Mouse (Mus musculus) ovary, postnatal 36 days (tissue): ENCODE results near the gene Cd300c.
"Not testable (repeated sequence)": the region's sequence is repeated elsewhere in the genome, so short reads cannot be mapped to it uniquely, and the experiment has no call there.

Experiments used
- DNase-seq: peaks from one replicate; pipeline ENCODE4 v3.0.0; 2022; ENCODE audit warnings: low spot score, mixed read lengths

Gene Cd300c

DNA sequence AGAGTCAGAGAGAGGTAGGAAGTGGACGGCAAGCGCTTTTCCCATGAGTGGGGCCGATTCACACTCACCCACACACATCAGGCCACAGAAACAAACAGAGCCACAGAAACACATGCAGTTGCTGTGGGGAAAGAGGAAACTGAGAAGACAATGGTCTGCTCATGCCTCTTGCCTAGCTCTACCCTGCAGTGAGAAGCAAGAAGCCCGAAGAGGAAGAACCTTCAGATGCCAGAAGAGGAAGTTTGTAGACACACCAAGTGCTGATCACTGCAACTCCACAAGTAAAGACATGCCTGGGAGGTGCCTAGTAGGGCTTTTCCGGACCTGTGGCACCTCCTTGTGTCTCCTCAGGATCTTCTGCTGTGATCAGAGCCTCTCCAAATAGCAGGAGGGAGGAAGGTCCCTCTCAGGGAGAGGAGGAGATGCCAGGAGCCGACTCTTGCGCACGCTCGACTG is at the start of gene Cd300c:
TSS of gene Cd300c (minus strand) at position 406 of the 456 bp plus-strand sequence.
- no peak for DNase-seq

DNA sequence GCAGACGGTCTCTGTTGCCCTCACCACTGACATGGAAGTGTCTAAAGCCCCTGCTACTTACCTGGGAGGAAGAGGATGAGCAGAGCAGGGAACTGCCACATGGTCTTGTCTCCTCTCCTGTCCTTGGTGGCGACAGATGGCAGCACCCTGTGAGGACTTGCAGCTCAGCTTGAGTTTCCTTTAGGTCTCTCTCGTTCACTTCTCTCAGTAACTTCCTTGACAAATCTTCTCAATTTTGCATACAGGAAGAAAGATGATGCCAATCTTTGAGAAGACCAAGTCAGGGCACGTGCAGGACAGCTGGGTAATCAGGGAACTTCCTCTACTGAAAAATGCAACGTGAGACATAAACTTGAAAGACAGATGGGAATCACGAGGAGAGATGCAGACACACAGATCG is 47.1 kb upstream of the Cd300c start, which contains the start of gene Cd300ld2:
TSS of gene Cd300ld2 (minus strand) at position 101 of the 400 bp plus-strand sequence.
- DNase-seq: not testable (repeated sequence)

DNA sequence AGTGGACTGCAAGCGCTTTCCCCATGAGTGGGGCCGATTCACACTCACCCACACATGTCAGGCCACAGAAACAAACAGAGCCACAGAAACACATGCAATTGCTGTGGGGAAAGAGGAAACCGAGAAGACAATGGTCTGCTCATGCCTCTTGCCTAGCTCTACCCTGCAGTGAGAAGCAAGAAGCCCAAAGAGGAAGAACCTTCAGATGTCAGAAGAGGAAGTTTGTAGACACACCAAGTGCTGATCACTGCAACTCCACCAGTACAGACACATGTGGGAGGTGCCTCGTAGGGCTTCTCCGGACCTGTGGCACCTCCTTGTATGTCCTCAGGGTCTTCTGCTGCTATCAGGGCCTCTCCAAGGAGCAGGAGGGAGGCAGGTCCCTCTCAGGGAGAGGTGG is 35.1 kb upstream of the Cd300c start:
- DNase-seq: no peak

DNA sequence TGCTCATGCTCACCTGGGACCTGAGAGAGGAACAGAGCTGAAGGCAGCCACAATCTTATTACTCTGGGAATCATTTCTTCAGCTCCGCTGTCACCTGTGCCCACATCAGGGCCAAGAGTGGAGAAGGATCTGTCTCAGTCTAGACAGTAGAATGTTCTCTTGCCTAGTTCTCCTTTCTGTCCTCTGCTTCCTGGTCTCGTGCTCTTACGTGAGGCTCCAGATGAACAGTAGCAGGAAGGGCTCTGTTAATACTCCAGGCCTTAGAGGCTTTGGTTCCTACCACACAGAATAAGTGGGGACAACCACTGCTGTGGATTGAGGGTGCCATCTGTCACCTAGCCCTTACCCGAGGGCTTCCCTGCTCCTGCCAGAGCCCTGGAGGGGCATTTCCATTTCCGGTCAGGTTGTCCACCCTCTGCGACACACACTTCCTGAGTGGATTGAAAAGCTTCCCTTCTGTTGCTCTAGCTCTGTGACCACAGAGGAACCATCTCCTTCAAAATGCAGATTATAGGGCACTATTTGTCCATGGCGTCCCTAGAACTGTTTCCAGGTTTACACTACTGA is 32.6 kb upstream of the Cd300c start, which contains the start of gene Cd300c2:
TSS of gene Cd300c2 (minus strand) at position 407 of the 567 bp plus-strand sequence.
- no peak for DNase-seq

DNA sequence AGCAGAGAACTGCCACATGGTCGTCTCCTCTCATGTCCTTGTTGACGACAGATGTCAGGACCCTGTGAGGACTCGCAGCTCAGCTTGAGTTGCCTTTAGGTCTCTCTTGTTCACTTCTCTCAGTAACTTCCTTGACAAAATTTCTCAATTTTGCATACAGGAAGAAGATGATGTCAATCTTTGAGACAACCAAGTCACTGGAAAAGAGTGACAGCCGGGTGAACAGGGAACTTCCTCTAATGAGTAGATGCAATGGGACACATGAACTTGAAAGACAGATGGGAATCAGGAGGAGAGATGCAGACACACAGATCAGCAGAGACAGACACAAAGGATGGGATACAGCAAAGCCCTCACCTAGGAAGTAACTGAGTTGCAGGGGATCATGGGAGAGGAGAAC is 20.8 kb upstream of the Cd300c start, which contains the start of gene Cd300ld:
TSS of gene Cd300ld (minus strand) at position 130 of the 400 bp plus-strand sequence.
- DNase-seq: no peak

DNA sequence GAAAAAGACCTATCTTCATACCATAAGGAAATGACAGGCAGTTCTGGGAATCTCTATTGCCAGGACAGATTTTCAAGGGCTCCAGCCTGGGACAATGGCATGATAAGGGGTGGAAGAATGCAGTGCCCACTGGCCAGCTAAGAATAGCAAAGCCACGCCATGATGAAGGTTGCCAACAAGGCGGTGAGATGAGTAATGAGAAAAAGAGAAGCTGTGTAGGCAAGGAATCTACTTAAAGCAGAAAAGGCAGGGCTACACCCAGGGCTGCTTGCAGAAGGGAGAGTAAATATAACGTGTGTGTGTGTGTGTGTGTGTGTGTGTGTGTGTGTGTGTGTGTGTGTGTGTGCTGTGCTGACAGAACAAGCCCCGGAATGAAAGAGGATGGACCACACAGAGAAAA is 12.9 kb upstream of the Cd300c start:
- DNase-seq: no peak

DNA sequence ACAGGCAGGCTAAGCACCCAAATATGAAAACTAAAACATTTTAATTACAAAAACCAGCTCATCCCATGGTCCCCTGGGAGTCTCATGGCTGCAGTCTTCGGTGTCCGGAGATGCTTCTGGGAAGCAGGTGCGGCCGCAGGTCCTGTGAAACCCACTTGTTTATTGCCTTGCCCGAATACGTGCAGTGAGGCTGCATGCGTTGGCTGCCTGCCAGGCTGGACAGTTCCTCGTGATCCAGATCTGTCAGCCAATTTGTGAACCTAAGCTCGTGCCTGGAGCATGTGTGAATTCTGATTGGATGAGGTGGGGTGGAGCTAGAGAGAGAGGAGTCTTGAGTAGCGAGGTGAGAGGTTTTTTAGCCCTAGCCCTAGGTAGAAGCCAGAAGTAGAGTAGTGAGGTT is 3.8 kb upstream of the Cd300c start:
- DNase-seq: no peak

DNA sequence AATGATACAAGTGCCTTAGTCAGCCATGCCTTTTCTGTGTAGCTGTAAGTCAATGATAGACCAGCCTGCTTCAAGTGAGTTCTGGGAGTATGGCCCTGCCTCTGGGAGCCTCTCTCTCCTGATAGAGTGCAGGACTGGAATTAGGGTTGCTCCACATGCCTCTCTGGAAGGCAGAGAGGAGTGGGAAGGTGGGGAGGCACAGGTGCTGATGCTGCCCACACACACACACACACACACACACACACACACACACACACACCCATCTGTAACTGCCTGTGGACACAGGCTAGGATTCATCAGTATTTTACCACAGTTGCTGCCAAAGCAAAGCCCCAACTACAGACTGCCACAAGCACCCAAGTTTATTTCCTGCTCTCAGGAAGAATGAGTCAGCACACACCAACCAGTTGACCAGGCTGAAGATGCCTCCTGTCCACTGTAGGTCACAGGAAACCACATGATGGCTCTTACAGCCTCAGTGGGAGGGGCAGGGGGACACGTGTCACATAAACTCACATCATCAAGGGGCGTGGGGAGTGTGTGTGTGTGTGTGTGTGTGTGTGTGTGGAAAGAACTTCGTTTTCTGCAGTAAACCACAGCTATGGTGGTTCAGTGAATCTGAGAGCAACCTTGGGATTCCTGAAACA is 3.7 kb downstream of the Cd300c start:
- no peak for DNase-seq

DNA sequence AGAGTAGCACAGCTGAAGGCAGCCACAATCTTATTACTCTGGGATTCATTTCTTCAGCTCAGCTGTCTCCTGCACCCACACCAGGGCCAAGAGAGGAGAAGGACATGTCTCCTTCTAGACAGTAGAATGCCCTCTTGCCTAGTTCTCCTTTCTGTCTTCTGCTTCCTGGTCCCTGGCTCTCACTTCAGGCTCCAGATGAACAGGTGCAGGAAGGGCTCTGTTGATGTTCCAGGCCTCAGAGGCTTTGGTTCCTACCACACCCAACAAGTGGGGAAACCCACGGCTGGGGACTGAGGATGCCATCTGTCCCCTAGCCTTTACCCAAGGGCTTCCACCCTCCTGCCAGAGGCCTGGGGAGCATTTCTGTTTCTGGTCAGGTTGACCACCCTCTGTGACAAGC is 8.6 kb downstream of the Cd300c start:
- no peak for DNase-seq

DNA sequence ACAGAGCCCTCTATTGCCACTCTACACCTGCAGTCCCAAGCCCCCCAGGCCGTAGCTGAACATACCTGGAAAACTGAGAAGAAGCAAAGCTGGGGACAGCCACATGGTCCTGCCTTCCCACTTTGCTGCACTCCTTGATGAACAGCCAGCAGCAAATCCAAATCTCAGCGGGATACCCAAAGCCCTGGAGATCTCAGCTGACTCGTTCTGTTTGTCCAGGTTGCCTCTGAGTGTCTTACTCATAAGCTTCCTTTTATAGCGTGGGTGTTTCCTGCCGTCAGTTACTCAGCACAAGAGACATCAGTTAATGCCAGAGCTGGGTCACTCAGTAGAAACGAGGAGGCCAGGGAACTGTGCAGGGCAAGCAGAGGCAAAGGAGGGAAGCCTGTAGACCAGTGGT is 34.8 kb downstream of the Cd300c start, which contains the start of gene Cd300lb:
TSS of gene Cd300lb (minus strand) at position 243 of the 400 bp plus-strand sequence.
- no peak for DNase-seq

DNA sequence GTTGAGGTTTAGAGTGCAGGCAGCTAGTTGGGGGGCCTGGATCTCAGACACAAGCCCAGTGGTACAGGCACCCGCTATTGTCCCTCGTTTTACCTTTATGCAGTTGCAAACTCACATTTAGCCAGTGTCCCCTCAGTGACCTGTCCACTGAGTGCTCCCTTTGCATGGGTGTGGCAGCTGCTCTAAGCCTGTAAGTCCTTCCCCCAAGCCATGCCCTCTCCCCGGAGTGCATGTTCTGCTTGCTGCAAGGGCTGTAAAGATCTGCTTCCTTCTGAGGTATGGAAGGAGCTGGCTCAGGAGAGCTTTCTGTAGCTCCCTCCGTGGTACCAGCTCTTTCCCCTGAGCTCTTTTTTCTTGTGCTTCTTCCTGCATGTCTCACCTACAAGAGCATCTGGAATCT is 35.4 kb downstream of the Cd300c start:
- no peak for DNase-seq

DNA sequence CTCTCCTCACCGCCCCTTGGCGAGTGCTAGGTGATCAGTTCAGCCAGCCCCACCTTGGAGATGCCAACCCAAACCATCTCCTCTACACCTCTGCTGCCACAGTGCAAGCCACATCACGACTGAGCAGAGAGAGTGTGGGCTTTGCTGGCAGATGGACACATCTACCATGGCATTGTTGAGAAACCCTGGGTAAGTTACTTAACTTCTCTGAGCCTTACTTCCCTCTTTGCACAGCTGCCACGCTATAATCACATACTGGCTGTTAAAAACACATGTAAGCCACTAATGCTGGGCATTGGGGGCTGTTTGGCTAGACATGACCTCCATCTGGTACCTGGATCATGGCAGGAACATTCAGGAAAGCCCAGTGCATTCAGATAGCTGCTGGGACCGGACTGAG is 37.9 kb downstream of the Cd300c start:
- no peak for DNase-seq

DNA sequence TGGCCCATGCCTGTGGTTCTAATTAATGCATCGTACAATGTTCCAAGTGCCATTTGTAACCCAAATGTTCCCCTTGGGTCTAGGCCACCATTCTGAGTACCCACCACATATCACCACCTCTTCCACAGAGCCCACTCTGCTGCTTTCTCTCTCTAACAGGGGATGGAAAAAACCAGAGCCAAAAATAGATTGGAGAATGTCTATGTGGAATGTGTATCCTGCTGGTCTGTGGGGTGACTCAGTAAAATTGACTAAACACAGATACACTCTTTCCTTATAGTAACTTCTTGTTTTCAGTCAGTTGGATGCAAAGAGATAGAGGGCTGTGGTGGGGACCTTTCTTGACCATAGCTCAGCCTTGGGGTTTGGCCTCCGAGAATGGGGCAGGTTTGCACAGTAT is 39.4 kb downstream of the Cd300c start:
- no peak for DNase-seq

DNA sequence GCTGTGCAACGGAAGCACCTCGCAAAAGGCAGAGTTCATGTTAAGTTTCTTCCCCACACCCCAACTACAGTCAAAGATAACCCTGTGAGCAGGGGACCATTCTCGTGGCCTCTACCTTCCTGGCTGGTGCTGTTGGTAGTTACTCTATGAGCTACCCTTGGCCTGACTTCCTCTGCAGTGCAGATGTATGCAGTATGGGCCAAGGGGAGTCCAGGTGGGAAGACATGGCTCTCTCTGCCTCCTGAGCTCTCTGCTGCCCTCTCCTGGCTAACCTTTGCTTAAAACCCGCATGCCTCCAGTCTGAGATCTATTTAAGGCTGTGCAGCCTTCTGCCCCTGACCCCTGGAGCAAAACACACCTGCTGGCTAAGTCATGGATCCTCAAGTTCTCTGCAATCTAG is 45.0 kb downstream of the Cd300c start:
- no peak for DNase-seq

DNA sequence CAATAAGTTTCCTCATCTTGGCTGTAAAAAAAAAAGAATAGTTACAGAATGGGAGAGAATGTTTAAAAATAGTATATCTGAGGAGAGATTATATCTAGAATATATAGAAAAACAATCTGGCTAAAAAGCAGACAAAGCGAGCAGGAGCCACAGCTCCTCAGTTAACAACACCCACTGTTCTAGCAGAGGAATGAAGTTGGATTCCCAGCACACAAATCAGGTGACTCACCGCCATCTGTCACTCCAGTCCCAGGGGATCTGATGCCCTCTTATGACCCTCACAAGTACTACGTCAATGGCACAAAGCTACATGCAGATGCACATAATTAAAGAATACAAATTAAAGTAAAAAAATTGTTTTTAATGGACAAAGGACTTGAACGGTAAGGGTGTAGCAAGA is 46.5 kb downstream of the Cd300c start:
- no peak for DNase-seq

DNA sequence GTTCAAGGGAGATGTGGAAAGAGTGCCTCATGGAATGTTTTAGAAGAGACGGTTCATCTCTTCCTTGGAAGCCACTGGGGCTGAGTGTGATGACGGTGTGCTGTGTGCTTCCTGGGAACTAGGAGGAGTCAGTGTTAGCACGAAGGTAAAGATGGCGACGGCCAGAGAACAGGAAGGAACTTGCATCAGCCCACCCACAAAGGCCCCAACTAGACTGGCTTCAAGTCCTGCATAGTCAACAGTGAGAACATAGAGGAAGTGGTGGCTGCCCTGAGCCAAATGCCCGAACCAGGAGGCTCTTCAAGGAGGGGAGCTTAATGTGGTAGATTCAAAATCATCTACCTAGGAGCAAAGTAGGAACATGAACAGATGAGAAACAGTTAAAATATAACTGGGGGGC is 51.8 kb downstream of the Cd300c start:
- DNase-seq: no peak

DNA sequence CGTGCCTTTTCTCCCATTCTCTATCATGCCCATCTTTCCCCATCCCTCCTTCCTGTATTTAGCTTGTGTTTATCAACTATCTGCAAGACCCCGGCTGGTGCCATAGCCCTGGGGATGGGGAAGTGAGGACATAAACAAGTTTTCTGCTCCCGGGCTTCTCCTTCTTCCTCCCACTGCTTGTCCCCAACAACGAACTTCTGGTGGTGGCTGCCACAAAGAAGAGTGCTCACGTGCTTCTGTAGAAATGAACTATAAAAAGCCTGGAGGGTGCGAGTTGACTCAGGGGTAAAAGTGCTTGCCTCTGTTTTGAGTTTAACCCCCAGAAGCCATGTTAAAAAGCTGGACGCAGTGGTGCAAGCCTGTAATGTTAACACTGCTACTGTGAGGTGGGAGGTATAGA is 54.0 kb downstream of the Cd300c start:
- DNase-seq: no peak

DNA sequence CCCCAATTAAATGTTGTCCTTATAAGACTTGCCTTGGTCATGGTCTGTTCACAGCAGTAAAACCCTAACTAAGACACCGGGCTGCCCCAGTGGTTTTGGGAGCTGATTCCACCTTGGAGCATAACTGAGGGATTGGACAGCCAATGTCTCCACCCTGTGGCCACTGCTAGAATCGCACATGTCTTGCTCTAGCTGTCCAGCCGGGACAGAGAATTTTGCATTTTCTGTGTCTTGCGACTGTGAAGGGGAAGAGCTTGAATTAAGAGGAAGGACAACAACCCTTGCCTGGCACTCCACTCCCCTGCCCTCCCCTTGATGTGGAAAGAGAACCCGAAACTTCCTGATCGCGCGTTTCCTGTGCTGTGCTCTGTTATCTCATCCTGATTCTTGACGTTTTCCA is 56.1 kb downstream of the Cd300c start:
- DNase-seq: peak; percentile 70

DNA sequence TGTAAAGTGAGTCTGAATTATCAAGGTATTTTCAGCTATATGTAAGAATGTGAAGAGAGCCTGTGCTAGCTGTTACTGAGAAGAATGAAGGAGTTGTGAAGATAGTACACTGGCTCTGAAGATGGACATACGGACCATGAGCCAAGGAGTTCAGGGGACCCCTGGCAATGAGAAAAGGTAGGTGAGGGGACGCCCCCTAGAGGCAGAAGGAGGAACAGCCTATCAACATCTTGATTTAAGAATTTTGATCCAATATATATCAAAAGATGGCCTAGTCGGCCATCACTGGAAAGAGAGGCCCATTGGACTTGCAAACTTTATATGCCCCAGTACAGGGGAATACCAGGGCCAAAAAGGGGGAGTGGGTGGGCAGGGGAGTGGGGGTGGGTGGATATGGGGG is 59.4 kb downstream of the Cd300c start:
- not testable (repeated sequence) for DNase-seq

DNA sequence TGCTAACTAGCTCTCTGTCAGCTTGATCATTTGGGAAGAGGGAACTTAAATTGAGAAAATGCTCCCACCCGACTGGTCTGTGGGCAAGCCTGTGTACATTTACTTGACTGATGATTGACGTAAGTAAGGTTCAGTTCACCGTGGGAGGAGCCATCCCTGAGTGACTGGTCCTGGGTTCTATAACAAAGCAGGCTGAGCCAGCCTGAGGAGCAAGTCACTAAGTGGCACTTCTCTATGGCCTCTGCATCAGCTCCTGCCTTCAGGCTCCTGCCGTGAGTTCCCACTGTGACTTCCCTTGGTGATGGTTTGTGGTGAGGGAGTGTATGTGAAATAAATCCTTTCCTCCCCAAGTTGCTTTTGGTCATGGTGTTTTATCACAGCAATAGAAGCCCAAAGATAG is 60.9 kb downstream of the Cd300c start:
- no peak for DNase-seq

DNA sequence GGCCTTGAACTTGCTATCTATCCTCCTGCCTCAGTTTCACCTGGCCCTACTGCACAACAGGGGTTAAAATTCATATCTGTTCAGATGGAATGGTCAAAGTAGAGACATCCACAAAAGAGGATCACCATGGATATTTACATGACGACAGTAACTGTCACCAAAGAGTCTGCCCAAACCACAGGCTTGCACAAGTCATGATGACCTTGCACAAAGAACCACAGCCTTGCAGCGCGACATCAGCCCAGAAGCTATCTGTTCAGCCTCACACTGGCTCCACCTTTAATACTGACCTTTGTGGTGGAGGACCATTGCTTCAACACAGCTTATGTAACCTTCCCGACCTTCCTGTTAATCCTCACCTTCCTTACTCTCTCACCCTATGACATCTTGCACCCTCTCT is 61.4 kb downstream of the Cd300c start:
- DNase-seq: no peak
